Mouse (Mus musculus) embryo, embryonic 10.5 days (tissue): Measurements from ENCODE around the gene Cfap61.

ENCODE experiments used
- DNase-seq: peaks from one replicate; pipeline ENCODE4 v3.0.0-alpha.2; 2015; ENCODE audit warnings: low spot score

The Cfap61 gene

GRCm38 (mm10) chr2:146083326-146083871, 148.8 kb downstream of the Cfap61 start:
- DNase-seq = no peak

- no peak for DNase-seq
Observed at GRCm38 (mm10) chr2:146087411-146087810, 152.8 kb downstream of the Cfap61 start.

DNA sequence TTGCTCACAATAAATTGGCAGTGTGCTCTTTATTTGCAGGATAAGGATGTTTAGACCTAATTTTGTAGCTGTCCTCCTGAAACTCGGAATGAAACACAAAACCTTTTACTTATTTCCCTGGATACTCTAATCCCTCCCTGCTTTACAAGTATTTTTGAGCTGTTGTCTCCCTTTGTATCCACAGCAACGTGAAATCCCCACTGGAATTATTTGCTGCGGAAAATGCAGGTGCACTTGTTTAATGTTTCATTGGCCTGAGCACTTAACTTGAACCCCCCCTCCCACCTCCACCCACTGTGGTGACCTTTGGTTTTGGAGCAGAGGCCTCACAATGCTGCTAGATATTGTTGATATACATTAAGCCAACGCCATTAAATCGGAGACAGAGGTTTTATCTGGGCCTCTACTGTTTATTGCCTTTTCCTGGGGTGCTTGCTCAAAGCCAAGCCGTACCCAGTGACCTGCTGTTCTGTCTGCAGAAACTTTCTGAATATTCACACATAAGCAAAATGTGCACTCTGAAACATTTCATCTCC, 154.6 kb downstream of the Cfap61 start:
- DNase-seq = no peak

DNA sequence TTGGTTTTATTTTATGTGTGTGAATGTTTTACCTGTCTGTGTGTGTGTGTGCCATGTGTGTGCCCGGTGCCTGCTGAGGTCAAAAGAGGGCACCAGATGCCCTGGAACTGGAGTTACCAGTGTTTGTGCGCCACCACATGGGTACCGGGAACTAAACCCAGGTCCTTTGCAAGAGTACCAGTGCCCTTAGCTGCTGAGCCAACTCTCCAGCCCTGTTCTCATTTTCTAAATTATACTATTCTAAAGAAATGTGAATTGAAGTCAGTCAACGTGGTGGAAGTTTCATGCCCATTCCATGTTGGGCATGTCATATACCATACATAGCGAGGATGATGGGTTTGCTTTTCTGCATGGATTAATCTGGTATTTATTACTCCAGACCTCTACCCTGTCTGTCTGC, 162.9 kb downstream of the Cfap61 start:
- DNase-seq = no peak

DNA sequence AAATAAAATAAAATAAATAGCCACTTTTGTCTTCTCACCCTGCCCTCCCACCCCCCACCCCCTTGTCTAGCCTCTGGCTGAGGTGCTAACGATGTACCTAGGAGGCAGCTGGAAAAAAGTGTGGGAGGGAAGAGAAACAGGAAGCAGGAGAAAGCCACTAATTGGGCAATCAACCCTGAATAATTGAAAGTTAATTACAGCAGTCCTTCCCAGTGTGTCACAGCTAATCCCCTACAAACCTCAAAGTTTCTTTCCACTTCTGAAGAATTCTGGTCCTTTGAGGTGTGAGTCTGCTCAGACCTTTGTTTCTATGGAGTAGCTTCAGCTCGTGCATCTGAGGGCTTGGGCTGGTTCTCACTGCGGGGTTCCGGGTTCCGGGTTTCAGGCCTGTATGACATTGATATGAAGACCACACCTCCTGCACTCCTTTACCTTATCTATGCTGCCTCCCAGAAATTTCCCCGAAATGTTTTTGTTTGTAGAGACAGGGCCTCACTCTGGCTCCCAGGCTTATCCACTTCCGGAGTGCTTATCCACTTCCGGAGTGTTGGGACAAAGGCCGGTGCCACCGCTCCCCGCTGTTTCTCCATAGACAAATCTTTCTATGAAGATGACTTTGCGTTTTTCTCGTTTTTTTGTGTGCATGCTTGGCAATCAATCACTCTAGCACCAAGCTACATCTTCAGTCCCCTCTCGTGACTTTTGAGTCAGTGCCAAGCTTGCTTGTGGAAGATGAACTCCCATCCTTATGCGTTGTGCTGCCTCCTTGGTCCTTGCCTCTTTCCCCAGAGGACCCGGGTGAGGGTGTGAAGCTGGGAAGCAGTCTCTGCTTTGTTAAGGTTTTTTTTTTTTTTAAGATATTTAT, 164.5 kb downstream of the Cfap61 start:
- no peak for DNase-seq

GRCm38 (mm10) chr2:146099838-146100237, 165.3 kb downstream of the Cfap61 start:
- DNase-seq = no peak

- DNase-seq = no peak
Observed at GRCm38 (mm10) chr2:146100489-146101060, 166.0 kb downstream of the Cfap61 start.

DNA sequence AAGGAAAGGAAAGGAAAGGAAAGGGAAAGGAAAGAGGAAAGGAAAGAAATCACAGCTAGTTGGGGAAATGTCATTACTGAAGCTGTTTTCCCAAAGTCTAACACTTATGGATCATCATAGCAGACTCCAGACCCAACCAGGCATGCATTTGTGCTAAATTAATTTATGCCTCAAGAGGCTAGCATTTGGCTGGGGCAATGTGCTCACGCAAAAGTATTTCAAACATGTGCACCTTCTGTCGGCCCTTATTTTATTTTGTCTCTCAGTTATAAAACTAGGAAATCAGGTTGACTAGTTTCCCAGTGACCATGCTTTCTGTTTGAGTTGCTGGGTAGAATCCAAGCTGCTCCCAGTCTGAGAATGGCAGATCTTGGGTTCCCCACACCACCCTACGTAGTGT, 168.0 kb downstream of the Cfap61 start:
- no peak for DNase-seq

GRCm38 (mm10) chr2:146105341-146105740, 170.8 kb downstream of the Cfap61 start:
- no peak for DNase-seq

DNA sequence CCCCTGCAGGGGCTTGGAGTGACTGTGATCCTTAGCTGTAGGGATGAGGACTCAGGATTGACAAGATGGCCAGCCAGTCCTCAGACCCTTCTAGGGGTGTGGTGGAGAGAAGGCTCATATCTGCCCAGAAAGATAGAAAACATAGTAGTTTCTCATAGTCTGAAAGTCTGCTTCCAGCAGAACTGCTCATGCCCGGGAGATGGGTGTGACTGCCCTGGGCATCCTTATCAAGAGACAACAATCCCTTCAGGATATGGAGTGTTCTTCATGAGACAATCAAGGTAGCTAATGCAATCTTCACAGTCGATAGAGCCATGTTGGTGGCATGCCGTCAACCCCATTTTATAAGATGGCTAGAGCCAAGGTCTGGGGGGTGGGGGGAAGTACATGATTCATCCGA, 173.4 kb downstream of the Cfap61 start:
- no peak for DNase-seq

- DNase-seq = no peak
Observed at GRCm38 (mm10) chr2:146109921-146110320, 175.3 kb downstream of the Cfap61 start.

DNA sequence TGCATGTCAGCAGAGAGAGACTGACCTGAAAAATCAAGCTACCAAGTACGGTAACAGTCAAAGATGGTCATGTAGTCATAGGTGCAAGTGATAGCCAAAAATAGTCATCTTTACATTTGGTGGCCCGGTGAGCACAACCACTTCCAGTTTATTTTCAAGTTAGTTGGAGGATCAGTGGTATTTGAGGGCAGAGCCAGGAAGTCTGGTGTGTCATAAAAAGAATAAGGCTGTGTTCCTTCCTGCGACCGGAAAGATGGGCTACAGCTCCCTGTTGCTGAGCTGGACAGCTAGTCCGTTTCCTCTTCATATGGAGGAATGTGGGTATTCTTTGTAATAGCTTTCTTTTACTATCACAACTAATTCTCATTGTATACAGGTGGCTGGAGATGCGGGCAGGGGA, 181.7 kb downstream of the Cfap61 start:
- no peak for DNase-seq

DNA sequence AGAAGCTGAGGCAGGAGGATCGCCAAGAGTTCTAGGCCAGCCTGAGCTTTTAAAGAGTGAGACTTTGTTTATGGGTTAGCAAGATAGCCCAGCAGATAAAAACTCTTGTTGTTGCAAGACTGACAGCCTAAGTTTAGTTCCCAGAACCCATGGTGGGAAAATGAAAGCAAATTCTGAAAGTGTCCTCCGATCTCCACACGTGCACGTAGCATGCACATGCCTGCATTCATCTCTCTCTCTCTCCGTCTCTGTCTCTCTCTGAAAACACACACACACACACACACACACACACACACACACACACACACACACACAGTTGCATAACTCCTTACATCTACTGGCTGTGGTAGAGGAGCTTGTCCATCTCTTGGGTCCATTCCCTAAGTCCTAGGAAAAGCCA, 182.1 kb downstream of the Cfap61 start:
- no peak for DNase-seq

GRCm38 (mm10) chr2:146117191-146117914, 182.8 kb downstream of the Cfap61 start:
- DNase-seq = peak; percentile 74

DNA sequence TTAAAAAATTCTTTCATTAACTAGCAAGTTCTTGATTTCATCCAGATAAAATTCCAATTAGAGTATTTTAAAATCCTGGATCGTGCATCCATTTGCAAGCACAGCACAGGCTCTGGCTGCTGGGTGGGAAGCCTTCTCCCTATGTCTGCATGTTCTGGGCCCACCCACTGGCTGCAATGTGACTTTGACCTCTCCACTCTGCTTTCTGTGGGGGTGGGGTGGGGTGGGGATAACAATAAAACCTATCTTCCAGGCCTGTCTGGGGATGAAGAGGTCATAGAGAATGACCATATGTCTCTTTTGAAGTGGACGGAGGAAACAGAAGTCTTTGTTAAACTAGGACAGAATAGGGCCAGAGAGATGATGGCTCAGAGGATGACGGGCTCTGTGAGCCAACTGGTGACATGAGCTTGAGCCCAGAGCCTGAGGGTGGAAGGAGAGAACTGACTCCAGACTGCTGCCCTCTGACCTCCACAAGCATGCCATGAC, 183.4 kb downstream of the Cfap61 start:
- DNase-seq = peak; percentile 77

- no peak for DNase-seq
Observed at GRCm38 (mm10) chr2:146121551-146121950, 187.0 kb downstream of the Cfap61 start.

DNA sequence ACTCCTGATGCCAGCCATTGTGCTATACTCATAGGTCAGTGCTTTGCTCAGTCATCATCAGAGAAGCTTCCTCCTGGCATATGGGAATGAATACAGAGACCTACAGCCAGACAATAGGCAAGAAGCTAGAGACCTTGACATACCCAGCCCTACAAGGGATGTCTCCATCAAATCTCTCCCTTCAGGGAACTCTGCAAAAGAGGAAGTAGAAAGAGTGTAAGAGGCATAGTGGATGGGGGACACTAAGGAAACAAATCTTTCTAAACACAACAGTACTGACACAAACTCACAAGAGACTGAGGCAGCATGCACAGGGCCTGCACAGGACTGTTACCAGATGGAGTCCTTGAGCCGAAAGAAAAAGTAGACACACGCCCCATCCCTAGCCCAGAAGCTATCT, 190.5 kb downstream of the Cfap61 start:
- no peak for DNase-seq

- DNase-seq = no peak
Observed at GRCm38 (mm10) chr2:146128622-146129021, 194.0 kb downstream of the Cfap61 start.

- DNase-seq = no peak
Observed at GRCm38 (mm10) chr2:146130514-146130913, 195.9 kb downstream of the Cfap61 start.

DNA sequence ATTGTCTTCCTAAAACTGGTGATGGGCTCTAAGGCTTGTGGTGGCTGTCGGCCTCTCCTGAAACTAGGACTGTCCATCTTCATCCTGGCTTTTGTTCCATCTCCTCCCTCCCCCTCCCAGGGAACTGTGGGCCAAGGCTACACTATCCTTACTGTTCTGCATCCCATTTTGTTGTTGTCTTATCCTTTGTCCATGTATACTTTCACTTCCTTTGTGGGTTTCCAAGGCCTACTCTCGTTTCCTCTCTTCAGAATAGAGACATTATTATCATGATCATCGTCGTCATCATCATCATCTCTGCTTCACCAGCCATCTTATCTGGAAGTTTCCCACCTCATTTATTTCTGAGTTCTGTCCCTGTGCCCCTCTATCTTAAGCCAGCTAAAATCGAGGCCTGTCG, 199.7 kb downstream of the Cfap61 start:
- no peak for DNase-seq

DNA sequence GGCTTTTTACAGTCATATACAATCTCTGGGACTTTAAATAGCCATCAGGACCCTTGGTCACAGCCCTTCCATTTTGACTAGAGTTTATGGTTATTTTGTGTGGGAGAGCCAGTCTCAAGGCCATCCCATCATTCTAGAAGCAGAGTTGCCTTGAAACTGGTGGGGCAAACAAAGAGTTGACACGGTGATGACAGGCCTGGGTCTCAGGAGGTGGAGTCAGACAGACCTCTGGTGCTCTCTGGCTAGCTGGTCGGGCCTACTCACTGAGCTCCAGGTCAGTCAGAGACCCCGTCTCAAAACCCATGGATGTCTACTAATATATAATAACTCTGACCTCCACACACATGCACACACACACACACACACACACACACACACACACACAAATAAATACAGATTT, 206.1 kb downstream of the Cfap61 start:
- DNase-seq = no peak

DNA sequence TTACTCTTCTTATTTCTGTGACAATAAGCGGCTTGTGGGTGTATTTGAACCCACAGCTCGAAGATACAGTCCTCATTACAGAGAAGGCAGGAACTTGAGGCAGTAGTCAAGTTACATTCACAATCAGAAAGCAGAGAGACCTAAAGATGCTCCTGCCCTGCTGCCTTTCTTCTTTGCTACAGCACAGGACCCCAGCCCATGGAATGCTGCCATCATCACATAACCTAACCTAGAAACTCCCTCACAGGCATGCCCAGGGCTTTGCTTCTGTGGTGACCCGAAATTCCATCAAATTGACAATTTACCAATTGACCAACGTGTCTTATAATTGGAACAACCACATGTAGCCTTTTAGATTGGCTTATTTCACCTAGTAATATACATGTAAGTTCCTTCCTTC, 212.7 kb downstream of the Cfap61 start:
- DNase-seq = no peak
